Mouse (Mus musculus) intestine, postnatal 0 days (tissue): ENCODE data around the gene Gm17655. TPM values are rescaled to one million over a fixed set of nuclear protein-coding genes. Genes with fewer than 3 reads are reported as not detected.
A peak's percentile ranks its signal among the peaks of the same experiment; 100 is the strongest.

ENCODE experiments used
- ATAC-seq: fragments of 200-750 bp; cut with Nextera tagmentation; 2 replicates; pipeline ENCODE4 v1.8.0; 2017; ENCODE audit warnings: mild to moderate bottlenecking, moderate TSS enrichment, moderate library complexity
- H3K27ac ChIP-seq: fragments of 300-500 bp; sonication (generic); 2 replicates; pipeline ENCODE4 v1.5.1; 2014; ENCODE audit warnings: mild to moderate bottlenecking, low read depth, low read length, moderate library complexity
- H3K27me3 ChIP-seq: fragments of 300-500 bp; sonication (generic); replicated peaks from 2 replicates; pipeline ENCODE4 v1.6.1; 2014; ENCODE audit warnings: low read length, mixed read lengths; ENCODE audit not compliant: control insufficient read depth, insufficient read depth
- H3K36me3 ChIP-seq: fragments of 300-500 bp; sonication (generic); 2 replicates; pipeline ENCODE4 v1.6.1; 2014; ENCODE audit warnings: mild to moderate bottlenecking, moderate library complexity; ENCODE audit not compliant: control insufficient read depth, insufficient read depth
- H3K4me1 ChIP-seq: fragments of 300-500 bp; sonication (generic); replicated peaks from 2 replicates; pipeline ENCODE4 v1.6.1; 2014; ENCODE audit warnings: antibody characterized with exemption, low read length, mixed read lengths; ENCODE audit not compliant: control insufficient read depth, insufficient read depth
- H3K4me2 ChIP-seq: fragments of 300-500 bp; sonication (generic); replicated peaks from 2 replicates; pipeline ENCODE4 v1.6.1; 2014; ENCODE audit warnings: low read depth, mild to moderate bottlenecking, moderate library complexity
- H3K4me3 ChIP-seq: fragments of 300-500 bp; sonication (generic); 2 replicates; pipeline ENCODE4 v1.5.1; 2014; ENCODE audit warnings: low read depth, low read length
- H3K9ac ChIP-seq: fragments of 300-500 bp; sonication (generic); 2 replicates; pipeline ENCODE4 v1.6.1; 2014; ENCODE audit warnings: mild to moderate bottlenecking, low read depth, low read length
- H3K9me3 ChIP-seq: fragments of 300-500 bp; sonication (generic); 2 replicates; pipeline ENCODE4 v1.6.1; 2016; ENCODE audit warnings: mixed run types; ENCODE audit not compliant: control insufficient read depth
- CTCF ChIP-seq: sonication (generic); IDR thresholded peaks from 2 replicates; pipeline ENCODE4 v1.5.1; 2016; ENCODE audit warnings: low read depth, mild to moderate bottlenecking, control low read depth, antibody characterized with exemption, moderate library complexity
- WGBS: fragments of 180-500 bp; shearing (Covaris S2); extraction: QIAGEN DNeasy Blood & Tissue Kit; methylation state at CpG from one replicate; pipeline ENCODE4 v1.1.7; 2014; 5-methylcytosine and 5-hydroxymethylcytosine counted together
- polyA plus RNA-seq: library from polyadenylated mRNA; unstranded; fragments of >200 nt; fragmentation: Nextera tagmentation; extraction: Ambion mirVana; gene quantifications from 2 replicates; pipeline ENCODE4 v1.2.1, GENCODE M21; 2015

Gene Gm17655
- polyA plus RNA-seq, 1 experiment from 2014 or later = 1.6 TPM

DNA sequence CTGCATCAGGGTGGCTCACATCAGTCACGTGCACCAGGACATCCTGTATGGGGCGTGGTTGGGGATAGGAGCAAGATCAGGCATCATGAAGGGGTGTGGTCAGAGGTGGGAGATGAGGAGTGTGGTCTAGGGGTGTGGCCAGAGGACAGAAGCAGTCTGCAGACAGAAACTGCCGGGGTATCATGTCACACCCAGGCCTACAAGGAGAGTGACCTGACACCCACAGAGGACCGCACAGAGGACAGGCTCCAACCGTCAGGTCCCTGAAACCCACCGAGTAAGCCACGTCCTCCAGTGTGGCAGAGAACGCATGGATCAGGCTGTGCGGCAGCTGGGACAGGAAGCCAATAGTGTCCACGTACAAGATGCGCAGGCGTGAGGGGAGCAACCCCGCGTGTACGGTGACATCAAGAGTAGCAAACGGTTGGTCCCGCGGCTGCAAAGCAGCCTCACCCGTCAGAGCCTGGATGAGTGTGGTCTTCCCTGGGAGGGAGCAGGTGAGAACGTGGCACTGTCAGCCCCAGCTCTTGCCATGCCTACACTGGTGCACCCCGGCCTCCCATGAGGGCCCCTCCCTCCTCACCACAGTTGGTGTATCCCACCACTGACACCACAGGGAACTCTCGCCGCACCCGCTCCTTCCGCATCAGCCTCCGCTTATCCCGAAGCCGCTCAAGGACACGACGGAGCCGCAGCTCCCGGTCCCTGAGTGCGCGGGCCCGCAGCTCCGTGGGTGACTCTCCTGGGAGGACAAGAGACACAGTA, 32.5 kb upstream of the Gm17655 start:
- Histone ChIP-seq H3K4me2 (no peak overlapping the region), H3K36me3 (peaks cover 41% of the 10 kb centered on the region), H3K27ac (peak overlapping the region; percentile 15; the same call in 1 of the 2 replicates), H3K9me3 (no peaks in the 10 kb centered on the region), H3K9ac (no peak overlapping the region), H3K4me3 (no peak overlapping the region), H3K4me1 (peaks cover 4% of the 10 kb centered on the region), H3K27me3 (no peaks in the 10 kb centered on the region)
- 96% methylated on average over 36 of the region's 36 CpGs for WGBS
- no peak for ATAC-seq
- no peak for TF ChIP-seq CTCF

DNA sequence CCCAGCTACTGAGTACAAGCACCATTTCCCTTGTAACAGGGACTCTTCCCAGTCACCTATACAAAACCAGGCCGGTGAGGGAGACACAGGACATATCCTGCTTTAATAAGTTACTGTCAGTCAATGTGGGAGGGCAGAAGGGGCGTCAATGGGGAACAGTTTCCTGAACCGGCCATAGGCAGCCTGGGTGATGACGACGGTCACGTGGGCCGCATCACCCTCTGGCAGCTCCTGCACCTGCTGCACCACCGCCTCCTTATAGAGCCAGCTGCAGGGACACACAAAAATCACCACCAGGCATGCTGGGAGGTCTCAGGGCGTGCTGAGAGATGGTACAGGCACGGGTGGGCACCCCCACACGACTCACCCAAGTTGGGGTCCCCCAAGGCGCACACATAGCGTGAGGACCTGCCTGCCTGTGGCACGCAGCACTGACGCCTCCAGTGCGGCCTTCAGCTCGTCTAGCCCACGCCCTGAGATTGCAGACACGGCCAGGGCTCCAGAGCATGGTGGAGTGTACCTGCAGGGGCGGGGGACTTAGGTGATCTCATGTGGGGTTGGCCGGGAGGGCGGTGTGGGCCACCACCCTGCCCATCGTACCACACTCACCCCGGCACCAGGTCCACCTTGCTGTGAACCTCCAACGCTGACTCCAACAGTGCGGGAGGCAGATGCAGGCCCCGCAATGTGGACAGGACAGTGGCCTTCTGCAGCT, 31.7 kb upstream of the Gm17655 start:
- no peak overlapping the region for H3K27ac ChIP-seq
- H3K4me3 ChIP-seq = no peak overlapping the region
- no peak for ATAC-seq
- peaks cover 41% of the 10 kb centered on the region for H3K36me3 ChIP-seq
- no peak overlapping the region for H3K9ac ChIP-seq
- 93% methylated on average over 27 of the region's 27 CpGs for WGBS
- no peak for TF ChIP-seq CTCF
- peaks cover 4% of the 10 kb centered on the region for H3K4me1 ChIP-seq
- no peaks in the 10 kb centered on the region for H3K27me3 ChIP-seq
- no peaks in the 10 kb centered on the region for H3K9me3 ChIP-seq
- no peak overlapping the region for H3K4me2 ChIP-seq

DNA sequence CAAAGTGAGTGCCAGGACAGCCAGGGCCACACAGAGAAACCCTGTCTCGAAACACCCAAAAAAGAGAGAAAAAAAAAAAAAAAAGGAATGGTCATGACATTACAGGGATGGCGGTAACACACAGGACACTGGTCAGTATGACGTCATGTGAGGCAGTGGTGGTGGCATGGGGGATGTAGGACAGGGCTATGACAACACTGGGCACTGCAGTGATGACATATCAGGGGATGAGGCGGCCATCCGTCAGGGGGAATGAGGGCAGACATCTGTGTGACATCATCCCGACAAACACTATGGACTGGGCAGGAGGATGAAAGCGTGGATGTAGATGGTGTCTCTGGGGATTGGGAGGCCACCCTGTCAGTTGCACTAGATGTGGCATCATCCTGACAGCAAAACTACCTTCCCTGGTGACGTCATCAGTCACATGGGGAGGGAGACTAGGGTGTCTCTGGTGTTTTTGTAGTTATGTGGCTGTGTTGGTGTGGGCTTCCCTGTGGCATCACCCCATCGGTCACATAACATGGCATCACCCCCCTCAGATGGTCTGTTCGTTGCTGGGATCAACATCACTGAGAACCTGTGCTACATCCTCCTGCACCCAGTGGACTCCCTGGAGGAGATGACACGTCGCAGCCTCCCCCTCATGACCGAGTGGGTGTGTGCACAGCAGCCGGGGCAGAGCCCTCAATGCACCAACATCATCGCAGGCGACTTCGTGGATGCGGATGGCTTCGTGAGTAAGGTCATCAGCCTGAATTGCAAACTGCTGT, 30.7 kb upstream of the Gm17655 start:
- no peak for ATAC-seq
- H3K9me3 ChIP-seq = no peaks in the 10 kb centered on the region
- no peak overlapping the region for H3K4me3 ChIP-seq
- H3K4me1 ChIP-seq = peaks cover 4% of the 10 kb centered on the region
- TF ChIP-seq CTCF = no peak
- H3K27me3 ChIP-seq = no peaks in the 10 kb centered on the region
- no peak overlapping the region for H3K9ac ChIP-seq
- H3K27ac ChIP-seq = no peak overlapping the region
- WGBS = 92% methylated on average over 19 of the region's 19 CpGs
- peaks cover 41% of the 10 kb centered on the region for H3K36me3 ChIP-seq
- H3K4me2 ChIP-seq = no peak overlapping the region

DNA sequence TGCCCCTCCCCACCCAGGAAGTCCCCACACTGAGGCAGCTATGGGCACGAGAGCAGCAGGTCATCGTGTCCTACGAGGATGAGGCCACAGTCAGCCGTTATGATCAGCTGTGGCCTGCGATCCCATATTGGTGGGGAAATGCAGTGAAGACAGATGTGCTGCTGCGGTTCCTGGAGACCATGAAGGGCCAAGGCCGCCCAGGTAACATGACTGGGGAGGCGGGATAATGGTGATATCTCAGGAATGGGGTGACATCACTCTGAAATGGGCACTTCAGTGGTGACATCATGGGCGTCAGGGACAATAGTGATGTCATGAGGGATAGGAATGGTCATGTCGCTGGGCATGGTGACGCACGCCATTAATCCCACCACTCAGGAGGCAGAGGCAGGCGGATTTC, 30.1 kb upstream of the Gm17655 start:
- WGBS = 89% methylated on average over 13 of the region's 13 CpGs
- no peak for ATAC-seq

DNA sequence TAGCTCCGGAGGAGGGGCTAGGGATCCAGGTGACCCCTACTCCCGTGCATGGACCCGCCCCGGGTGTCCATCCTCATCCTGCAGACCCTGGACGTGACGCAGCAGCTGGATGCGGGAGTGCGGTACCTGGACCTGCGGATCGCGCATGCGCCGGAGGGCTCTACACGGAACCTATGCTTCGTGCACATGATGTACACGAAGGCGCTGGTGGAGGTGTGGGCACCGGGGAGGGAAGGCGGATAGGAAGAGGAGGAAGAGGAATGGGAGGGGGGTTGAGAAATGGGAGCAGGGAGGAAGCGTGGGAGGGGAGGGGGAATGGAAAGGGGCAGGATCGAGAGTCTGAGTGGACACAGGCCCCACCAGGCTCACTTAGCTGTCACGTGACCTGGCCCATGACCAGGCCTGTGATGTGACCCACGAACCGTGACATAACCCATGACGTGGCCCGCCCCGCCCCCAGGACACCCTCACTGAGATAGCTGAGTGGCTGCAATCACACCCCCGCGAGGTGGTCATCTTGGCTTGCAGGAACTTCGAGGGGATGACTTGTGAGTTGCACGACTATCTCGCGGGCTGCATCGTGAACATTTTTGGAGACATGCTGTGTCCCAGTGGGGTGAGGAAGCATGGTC, 29.5 kb upstream of the Gm17655 start:
- H3K9ac ChIP-seq = no peak overlapping the region

More for the DNA sequence above, 30.1 kb upstream of the Gm17655 start:
- Histone ChIP-seq H3K4me2 (no peak overlapping the region), H3K9me3 (no peaks in the 10 kb centered on the region), H3K36me3 (peaks cover 41% of the 10 kb centered on the region), H3K27me3 (no peaks in the 10 kb centered on the region), H3K4me3 (no peak overlapping the region), H3K27ac (no peak overlapping the region), H3K4me1 (peaks cover 4% of the 10 kb centered on the region), H3K9ac (no peak overlapping the region)
- no peak for TF ChIP-seq CTCF

More for the DNA sequence above, 29.5 kb upstream of the Gm17655 start:
- H3K27ac ChIP-seq = no peak overlapping the region
- peak overlapping the region; percentile 32 for H3K4me3 ChIP-seq
- peak overlapping the region; percentile 70 for H3K4me2 ChIP-seq
- no peaks in the 10 kb centered on the region for H3K27me3 ChIP-seq
- peaks cover 4% of the 10 kb centered on the region for H3K4me1 ChIP-seq
- H3K36me3 ChIP-seq = peaks cover 41% of the 10 kb centered on the region
- TF ChIP-seq CTCF = no peak
- H3K9me3 ChIP-seq = no peaks in the 10 kb centered on the region
- WGBS = 14% methylated on average over 34 of the region's 34 CpGs
- peak; percentile 54 for ATAC-seq
